Mouse (Mus musculus): Measurements from ENCODE around the gene Adipor2.

The Adipor2 gene

DNA sequence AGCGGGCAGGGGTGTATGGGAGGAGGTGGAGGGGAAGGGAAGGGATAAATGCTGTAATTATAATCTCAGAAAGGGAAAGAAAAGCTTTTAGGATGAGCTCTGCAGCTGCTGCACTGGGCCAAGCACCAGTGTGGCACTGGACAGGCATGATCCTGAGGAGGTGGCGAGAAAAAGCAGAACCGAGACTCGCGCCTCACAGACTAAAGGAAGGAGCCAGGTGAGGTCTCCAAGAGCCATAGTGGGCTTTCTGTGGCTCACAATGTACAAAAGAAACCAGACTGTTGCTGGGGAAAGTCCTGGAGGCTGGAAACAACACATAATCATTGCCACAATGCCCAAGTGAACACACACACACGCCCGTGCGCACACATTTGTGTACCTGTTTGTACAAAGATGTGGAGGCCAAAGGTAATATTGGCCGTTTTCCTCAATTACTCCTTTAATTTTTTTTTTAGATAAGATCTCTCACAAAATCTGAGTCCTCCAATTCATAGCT, 66.8 kb downstream of the Adipor2 start:
- DNase-seq (ENCODE audit: extremely low spot score, low spot score) = no peak

DNA sequence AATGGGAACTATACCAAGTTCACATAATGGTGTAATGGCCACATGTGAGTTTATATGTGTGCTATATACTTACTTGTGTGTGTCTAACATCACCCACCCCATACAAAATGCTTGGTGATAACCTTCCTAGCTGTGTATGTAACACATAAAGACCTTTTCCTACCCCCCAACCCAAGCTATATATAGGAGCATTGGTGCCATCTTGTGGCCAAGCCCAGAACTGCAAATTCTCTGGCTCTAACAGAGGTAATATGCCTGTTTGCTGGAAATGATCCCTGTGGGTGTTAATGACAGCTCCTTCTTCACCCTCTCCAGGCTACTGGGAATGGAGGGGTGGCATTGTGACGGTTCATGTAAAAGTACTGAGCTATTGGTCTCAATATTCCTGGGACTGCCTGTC, 69.3 kb downstream of the Adipor2 start:
- DNase-seq (ENCODE audit: extremely low spot score, low spot score) = peak; percentile 90

DNA sequence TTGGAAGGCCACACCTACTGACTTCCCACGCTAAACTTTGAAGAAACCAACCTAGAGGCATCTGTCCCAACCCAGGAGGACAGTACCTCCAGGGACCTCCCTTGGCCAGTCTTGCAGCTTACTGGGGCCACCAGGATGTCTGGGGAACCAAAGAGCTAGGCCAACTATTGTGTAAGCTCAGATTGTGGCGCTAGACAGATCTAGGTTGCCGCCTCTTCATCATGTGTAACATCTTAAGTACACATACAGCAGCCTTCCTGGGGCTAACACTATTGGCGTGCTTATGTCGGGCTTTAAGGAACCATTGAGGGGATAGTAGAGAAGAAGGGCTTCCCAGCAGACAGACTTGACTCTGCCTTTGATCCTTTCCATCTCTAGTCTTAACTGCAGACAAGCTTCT, 69.7 kb downstream of the Adipor2 start:
- DNase-seq (ENCODE audit: extremely low spot score, low spot score) = no peak

DNA sequence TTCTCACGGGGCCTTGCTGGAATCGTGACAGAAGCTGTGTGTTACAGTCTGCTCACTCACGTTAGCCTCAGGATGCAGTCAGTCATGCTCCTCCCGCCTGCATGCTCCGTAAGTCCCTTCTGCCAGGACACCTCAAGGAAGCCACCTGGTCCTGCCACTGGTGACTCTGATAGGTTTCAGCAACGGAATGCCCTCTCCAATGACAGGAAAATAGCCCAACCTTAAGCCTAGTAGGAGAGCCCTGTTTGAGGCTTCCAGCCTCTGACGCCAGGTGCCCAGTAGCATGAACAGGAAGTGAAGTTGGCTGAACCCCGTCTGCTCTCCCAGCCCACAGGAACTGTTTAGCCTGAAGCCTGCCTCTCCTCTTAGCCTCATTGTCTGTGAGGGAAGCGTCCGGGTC, 71.2 kb downstream of the Adipor2 start:
- DNase-seq (ENCODE audit: extremely low spot score, low spot score) = no peak

DNA sequence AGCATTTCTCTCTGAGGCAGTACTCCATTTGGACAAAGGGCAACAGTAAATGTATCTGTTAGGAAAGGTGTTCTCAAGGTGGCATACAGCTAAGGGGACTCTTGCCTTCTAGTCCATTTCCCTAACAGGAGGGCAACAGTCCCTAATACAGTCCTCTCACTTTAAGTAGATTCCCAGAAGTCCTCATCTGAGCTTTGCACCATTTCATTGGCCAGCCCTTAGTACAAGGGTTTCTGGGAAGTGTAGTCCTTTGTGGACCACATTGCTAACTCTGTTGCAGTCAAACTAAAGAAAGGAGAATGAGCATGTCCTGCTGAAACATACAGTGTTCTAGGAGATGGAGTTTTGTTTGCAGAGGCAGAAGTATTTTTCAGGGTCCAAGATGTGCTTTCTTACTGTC, 76.1 kb downstream of the Adipor2 start:
- no peak for DNase-seq (ENCODE audit: extremely low spot score, low spot score)

DNA sequence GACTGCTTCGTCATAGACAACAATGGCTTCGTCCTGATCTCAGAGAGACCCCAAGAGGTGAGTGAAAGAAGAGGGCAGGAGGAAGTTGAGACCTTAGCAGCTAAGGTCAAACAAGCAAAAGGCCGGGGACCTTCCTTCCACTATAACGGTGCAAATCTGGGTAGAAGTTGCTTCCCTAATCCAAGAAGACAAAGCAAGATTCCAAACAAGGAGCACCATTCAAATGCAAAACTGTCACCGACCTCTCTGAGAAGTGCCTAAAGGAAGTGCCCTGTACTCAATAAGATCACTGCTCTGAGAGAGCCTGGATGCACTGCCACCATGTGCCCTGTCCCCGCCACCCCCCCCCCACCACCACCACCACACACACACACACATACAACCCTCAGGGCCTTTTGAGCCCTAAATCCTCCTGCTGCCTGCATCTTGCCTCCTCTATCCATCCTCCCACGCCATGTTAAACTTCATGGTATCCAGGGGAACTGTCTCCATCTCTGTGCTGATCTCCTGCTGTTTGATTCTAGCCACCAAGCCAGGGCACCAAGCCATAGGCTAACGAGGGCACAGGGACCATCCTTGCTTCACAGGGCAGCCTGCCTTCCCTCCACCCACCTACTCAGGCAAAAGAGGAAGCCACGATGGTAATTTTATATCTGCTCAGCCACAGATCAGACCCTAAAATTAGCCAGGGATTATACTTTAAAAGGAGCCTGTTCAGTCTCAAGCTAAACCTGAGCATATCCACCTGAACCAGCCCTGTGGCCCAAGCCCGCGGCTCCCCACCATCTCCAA, 79.2 kb downstream of the Adipor2 start:
- DNase-seq (ENCODE audit: extremely low spot score, low spot score) = no peak

DNA sequence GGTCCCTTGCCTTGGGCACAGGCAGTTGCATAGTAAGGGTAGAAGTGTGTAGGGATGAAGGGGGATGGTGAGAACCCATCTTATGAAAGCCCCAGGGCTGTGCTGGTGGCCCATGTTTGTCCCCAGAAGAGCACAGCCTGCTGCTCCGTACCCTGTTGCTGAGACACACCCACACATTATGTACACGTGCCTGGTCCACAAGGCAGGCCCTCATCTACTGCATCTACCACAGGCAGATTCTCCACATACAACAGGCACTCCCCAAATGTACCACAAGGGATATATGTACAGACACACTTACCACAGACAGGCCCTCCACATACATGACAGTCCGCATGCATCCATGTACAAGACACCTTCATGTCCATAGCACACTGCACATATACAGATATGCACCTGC, 80.2 kb downstream of the Adipor2 start:
- no peak for DNase-seq (ENCODE audit: extremely low spot score, low spot score)

DNA sequence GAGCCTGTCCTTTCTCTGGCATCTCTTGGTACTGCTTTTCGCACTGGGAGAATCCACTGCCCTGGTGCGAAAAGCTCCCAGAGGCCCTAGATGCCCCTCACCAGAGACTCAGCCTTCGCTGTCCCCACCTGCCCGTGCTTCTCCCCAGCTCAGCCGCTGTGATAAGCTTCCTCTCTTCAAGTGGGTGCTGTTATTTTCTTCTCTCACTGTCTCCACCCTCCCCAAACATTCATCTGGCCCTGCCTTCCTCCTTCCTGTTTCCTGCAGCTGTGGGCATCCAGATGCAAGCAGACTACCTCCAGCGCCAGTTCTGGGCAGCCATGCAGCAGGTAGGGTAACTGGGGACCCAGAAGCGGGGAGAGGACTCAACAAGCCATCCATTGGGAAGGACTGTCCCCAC, 81.4 kb downstream of the Adipor2 start:
- DNase-seq (ENCODE audit: extremely low spot score, low spot score) = no peak

DNA sequence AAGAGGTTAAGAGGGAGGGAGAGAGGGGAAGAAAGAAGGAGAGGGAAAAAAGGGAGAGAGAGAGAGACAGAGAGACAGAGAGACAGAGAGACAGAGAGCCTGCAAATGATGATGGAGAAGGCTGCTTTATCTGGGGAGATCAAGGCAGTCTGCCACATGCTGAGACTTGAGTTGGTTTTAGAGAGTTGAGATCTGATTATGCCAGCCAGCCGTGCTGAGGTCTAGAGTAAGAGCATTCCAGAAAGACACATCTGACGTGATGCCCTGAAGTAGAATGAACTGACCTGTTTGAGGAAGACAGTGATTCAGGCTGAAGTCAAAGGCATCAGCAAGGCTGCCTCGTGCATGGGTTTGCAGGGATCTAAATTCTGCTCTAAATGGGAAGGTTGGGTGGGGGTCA, 83.7 kb downstream of the Adipor2 start:
- DNase-seq (ENCODE audit: extremely low spot score, low spot score) = no peak

DNA sequence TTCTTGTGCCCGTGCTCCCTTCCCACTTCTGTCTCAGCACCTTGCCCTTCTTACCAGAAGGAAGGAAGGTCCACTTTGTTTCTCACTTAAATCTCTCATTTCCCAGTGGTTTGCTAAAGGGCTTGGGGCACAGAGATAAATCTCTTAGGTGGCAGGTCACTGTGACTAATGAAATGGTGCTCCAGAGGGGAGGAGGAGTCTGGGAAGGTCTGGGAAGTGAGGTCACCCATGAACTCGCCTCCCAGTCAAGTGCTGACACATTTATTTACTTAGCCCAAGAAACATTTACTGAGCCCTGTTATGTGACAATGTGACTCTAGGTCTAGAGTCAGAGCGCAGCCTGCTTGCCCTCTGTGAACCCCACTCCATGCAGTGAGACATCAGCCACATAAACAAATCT, 84.3 kb downstream of the Adipor2 start:
- DNase-seq (ENCODE audit: extremely low spot score, low spot score) = no peak

DNA sequence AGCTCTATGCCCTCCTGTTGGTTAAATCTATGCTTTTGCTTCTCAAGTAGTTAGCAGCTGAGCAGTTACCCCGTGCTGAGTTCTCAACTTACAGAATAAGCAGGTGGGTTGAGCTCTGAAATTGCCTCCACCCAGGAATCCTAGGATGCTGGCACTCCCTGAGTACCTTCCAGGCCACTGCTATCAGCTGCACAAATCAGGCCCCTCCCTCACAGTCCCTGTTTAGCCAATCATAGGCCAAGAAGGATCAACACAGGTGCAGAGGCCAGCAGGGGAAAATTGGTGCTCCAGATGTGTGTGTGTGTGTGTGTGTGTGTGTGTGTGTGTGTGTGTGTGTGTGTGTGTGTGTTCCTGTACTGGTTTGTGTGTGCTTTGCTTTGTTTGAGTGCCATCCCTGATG, 85.4 kb downstream of the Adipor2 start:
- DNase-seq (ENCODE audit: extremely low spot score, low spot score) = no peak

DNA sequence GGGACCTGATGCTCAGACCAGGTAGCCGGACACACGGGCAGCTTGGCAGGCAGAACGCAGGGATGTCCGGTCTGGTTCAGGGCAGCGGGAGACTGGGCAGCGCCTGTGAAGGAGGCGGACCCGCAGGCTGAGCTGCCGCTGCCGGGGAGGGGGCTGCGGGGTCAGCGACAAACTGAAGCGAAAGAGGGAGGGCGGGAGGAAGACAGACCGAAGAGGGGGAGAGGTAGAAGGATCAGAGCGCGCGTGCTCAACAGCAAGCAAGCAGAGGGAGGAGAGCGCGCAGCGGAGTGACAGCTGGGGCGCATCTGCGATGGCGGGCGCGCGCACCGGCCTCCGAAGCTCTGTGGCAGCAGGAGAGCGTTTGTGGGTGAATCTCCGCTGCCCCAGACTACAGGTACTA, 87.0 kb downstream of the Adipor2 start, which contains the start of gene Lrtm2:
Gene Lrtm2, minus strand, starts transcription at position 261 of the 400 bp plus-strand sequence.
- DNase-seq (ENCODE audit: extremely low spot score, low spot score) = peak; percentile 47

DNA sequence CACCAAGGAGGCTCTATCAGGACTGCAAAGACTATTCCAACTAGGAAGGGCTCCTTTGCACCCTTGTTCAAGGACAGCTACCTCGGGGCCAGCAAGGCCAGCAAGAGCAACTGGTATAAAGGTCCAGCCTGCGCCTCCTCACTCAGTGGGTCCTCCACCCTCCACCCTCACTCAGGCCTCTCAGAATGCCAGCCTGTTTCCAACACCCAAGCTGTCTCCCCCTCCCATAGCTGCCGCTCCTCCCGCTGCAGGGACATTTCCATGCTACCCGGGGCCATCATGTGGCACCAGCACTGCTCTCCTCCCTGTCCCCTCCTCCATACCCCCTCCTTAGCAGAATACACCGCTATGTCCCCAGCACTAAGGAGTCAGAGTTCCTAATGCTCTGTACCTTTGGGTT, 87.6 kb downstream of the Adipor2 start:
- DNase-seq (ENCODE audit: extremely low spot score, low spot score) = no peak

DNA sequence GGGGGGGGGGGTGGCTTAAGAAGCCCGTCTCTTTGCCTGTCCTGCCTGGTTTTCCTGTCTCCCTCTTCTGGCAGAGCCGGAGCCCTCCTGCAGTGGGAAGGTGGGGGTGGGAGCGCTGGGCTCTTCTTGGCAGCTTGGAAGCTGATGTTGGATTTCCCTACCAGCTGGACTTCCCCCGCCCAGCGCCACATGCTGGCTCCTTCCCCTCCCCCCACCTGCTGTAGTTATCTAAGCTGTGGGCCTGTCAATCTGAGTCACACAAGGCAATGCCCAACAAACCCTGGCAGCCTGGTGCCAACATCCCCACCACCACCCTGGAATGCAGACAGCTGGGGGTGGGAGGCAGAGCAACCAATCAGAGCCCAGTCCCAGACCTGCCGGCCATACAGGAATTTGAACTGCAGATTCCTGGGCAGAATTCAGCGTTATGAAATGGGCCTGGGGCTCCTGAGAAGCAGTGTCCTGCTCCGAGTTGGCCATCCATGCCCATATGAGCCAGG, 88.2 kb downstream of the Adipor2 start:
- DNase-seq (ENCODE audit: extremely low spot score, low spot score) = peak; percentile 29

DNA sequence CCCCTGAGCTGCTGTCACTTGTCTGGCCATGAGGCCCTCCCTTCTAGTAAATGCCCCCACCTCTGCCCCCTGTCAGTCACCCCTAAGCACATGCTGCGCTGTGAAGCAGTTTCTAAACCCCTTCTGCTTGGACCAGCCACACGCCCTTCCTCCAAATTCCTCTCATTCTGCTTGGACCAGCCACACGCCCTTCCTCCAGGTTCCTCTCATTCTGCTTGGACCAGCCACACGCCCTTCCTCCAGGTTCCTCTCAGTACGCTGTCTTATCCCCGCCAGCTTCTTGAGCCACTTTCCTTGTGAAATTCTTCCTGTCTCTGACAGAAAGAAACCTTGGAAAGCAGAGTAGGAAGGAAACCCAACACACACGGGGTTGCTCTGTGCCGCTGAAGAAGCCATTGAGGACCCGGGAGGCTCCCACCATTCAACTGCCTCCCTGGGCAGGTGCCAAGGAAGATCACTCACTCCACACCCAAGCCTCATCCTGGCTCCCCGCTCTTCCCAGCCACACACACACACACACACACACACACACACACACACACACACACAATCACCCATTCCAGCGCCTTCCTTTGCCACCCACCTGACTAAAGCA, 88.9 kb downstream of the Adipor2 start:
- DNase-seq (ENCODE audit: extremely low spot score, low spot score) = no peak

DNA sequence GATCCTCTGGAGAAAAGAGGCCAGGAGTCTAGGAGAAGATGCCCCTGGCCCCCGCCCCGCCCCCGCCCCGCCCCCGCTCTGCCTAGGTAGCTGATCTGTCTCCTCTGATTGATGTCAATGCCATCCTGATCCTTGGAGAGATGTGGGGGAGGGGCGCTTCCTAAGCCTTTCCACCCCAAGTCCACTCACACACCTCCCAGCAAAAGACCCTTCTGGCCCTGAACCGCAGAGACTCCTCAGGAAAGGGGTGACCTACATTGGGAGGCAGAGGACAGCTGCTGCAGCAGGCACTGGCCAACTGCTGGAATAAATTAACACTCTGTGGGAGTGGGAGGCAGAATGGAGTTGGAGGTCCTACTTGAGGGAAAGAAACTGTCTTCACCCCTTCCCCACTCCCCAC, 91.0 kb downstream of the Adipor2 start:
- no peak for DNase-seq (ENCODE audit: extremely low spot score, low spot score)

DNA sequence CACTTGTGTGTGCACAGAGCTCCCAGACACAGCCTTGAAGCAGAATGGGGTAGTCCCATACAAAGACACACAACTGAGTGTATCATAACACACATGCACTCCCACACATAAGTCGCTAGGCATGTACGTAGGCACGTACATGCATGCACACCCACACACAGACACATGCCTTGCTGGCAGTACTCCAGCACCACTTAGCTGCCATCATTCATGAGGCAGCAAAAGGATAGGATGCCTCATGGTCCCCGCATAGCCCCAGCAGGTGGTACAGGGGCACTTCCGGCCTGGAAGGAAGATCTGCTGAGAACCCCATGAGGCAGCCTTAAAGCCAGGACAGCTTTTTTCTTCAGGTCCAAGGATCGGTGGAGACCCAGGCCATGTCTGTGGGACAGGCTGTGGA, 91.5 kb downstream of the Adipor2 start:
- no peak for DNase-seq (ENCODE audit: extremely low spot score, low spot score)

DNA sequence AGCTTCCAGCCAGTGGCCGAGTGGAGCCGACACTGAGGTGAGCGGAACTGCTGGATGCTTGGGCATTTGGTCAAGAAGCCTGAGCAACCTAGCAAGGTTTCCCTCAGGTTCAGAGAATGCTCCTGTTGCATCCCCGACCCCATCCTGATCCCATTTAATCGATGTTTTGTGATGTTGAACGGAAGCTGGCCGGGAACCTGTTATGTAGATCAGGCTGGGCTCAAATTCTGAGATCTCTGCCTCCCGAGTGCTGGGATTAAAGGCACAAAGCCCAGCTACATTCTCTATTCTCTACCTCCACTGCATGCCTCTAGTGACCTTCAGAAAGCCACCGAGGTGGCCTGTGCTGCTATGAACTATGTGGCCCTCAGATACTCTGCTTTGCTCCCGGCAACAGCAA, 92.7 kb downstream of the Adipor2 start:
- DNase-seq (ENCODE audit: extremely low spot score, low spot score) = no peak

DNA sequence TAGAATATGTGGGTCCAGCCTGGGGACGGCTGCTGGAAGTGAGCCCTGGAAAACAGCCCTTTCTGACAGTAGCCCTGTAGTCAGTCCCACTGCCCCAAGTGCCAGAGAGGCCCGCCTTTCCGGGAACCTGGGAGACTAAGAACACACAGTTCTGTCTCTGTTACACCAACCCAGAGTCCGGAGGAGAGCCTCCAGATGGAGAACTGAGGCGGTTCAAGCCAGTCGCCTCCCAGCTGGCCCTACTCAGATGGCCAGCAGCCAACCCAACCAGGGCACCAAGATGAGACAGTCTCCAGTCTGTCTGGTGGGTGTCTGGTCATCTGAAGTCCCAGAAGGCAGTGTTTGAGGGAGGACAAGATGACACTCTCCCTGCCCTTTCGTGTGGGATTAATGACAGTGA, 95.8 kb downstream of the Adipor2 start:
- DNase-seq (ENCODE audit: extremely low spot score, low spot score) = no peak

DNA sequence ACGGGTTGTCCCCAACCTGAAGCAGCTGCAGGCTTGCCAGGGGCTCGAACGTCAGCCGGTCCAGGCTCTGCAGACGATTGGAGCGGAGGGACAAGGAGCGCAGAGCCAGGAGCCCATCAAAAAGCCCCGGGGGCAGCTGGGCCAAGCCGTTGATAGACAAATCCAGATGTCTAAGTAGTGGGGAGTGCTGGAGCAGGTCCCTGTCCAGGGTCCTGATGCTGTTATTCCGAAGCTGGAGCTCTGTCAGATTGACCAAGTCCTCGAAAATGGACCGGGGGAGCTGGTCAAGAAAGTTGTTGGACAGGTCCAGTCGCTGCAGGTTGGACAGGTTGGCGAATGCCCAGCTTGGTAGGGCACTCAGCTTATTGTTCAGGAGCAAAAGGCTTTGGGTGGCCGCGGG, 97.0 kb downstream of the Adipor2 start:
- peak; percentile 48 for DNase-seq (ENCODE audit: extremely low spot score, low spot score)

DNA sequence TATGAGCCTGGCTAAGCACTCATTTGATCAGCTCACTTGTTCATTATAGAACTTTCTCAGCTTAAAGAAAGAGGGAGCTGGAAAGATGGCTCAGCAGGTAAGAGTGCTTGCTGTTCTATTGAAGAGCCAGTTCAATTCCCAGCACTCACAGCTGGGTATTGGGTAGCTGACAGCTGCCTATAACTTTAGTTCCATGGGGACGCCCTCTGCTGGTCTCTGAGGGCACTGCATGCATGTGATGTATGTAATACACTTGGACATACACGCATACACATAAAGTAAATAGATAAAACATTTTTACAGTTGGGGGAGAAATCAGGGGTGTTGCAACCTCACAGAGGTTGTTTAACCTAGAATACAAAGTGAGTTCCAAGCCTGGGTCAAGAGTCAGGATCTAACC, 98.1 kb downstream of the Adipor2 start:
- no peak for DNase-seq (ENCODE audit: extremely low spot score, low spot score)

DNA sequence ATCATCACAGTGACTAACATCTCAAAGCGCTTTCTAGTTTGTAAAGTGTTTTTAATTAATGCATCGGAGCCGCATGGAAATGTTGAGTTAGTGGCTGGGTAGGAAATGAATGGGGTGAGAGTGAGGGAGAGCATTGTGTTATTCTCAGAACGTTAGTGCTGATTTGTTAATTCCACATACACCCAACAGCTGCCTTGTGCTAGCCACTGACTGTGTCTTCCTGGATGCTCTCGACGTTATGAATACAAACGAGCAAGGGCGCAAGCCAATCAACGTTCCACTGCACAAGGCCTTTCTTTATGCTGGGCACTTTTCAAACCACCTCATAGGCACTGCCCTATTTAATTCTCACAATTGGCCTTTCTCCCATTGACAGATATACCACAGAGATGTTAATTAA, 98.8 kb downstream of the Adipor2 start:
- no peak for DNase-seq (ENCODE audit: extremely low spot score, low spot score)

Data from neural tube, embryonic 10.5 days (tissue).